Mouse (Mus musculus): ENCODE measurements around the gene Cdh22. TPM values are rescaled to one million over a fixed set of nuclear protein-coding genes. Genes with fewer than 3 reads are reported as not detected.

Cdh22 gene
- polyA plus RNA-seq, 1 experiment from 2014 or later: 0.78 TPM

DNA sequence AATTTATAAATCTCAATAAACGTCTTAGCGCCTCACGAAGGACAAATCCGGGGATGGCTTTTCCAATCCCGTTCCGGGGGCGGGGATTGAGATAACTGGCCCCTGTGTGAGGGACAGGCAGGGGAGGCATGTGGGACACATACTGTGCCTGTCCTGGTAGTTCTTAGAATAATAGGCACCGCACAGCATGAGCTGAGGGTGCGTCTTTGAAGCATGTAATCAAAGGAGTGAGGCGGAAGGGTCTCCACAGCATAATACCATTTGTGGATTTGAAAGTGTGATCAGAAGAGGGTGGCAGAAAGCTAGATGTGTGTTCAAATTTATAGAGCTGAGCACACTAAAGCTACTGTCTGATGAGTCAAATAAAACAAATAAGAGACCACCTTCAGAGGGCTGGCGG is 11.7 kb upstream of the Cdh22 start:
- Histone ChIP-seq H3K9me3 (replicated peaks) (no peaks in the 10 kb centered on the region), H3K9ac (no peak overlapping the region), H3K4me3 (replicated peaks) (no peak overlapping the region), H3K4me2 (no peak overlapping the region), H3K27ac (no peak overlapping the region), H3K4me1 (peaks cover 12% of the 10 kb centered on the region), H3K27me3 (peaks cover 79% of the 10 kb centered on the region), H3K36me3 (no peaks in the 10 kb centered on the region)
- 20% methylated on average over 11 of the region's 11 CpGs for WGBS
- no peak for ATAC-seq (replicated peaks; ENCODE audit: low FRiP score)

GRCm38 (mm10) chr2:165243122-165243720 is 8.6 kb upstream of the Cdh22 start:
- no peak overlapping the region for H3K27ac ChIP-seq
- 7% methylated on average over 11 of the region's 11 CpGs for WGBS
- H3K9ac ChIP-seq: no peak overlapping the region
- peaks cover 26% of the 10 kb centered on the region for H3K4me1 ChIP-seq
- no peak overlapping the region for H3K4me3 ChIP-seq (replicated peaks)
- H3K4me2 ChIP-seq: no peak overlapping the region
- peaks cover 96% of the 10 kb centered on the region for H3K27me3 ChIP-seq
- no peaks in the 10 kb centered on the region for H3K9me3 ChIP-seq (replicated peaks)
- ATAC-seq (replicated peaks; ENCODE audit: low FRiP score): no peak
- no peaks in the 10 kb centered on the region for H3K36me3 ChIP-seq

- H3K4me1 ChIP-seq: peaks cover 26% of the 10 kb centered on the region
- peaks cover 96% of the 10 kb centered on the region for H3K27me3 ChIP-seq
- no peaks in the 10 kb centered on the region for H3K36me3 ChIP-seq
- no peak for ATAC-seq (replicated peaks; ENCODE audit: low FRiP score)
- 3% methylated on average over 13 of the region's 13 CpGs for WGBS
- no peak overlapping the region for H3K4me3 ChIP-seq (replicated peaks)
- H3K4me2 ChIP-seq: no peak overlapping the region
- no peaks in the 10 kb centered on the region for H3K9me3 ChIP-seq (replicated peaks)
- H3K27ac ChIP-seq: no peak overlapping the region
- H3K9ac ChIP-seq: no peak overlapping the region
Observed at GRCm38 (mm10) chr2:165242575-165242974, 7.9 kb upstream of the Cdh22 start.

- no peak for ATAC-seq (replicated peaks; ENCODE audit: low FRiP score)
- no peak overlapping the region for H3K9ac ChIP-seq
- H3K36me3 ChIP-seq: no peaks in the 10 kb centered on the region
- H3K9me3 ChIP-seq (replicated peaks): no peaks in the 10 kb centered on the region
- H3K4me3 ChIP-seq (replicated peaks): no peak overlapping the region
- peaks cover 94% of the 10 kb centered on the region for H3K27me3 ChIP-seq
- WGBS: 60% methylated on average over 7 of the region's 7 CpGs
- H3K4me1 ChIP-seq: peaks cover 30% of the 10 kb centered on the region
- no peak overlapping the region for H3K27ac ChIP-seq
- no peak overlapping the region for H3K4me2 ChIP-seq
Observed at GRCm38 (mm10) chr2:165241786-165242185, 7.1 kb upstream of the Cdh22 start.

GRCm38 (mm10) chr2:165240371-165240770 is 5.7 kb upstream of the Cdh22 start:
- WGBS: 27% methylated on average over 8 of the region's 8 CpGs
- ATAC-seq (replicated peaks; ENCODE audit: low FRiP score): no peak
- no peak overlapping the region for H3K4me3 ChIP-seq (replicated peaks)
- no peak overlapping the region for H3K27ac ChIP-seq
- no peaks in the 10 kb centered on the region for H3K36me3 ChIP-seq
- no peak overlapping the region for H3K9ac ChIP-seq
- peaks cover 44% of the 10 kb centered on the region for H3K4me1 ChIP-seq
- peaks cover 96% of the 10 kb centered on the region for H3K27me3 ChIP-seq
- no peaks in the 10 kb centered on the region for H3K9me3 ChIP-seq (replicated peaks)
- no peak overlapping the region for H3K4me2 ChIP-seq

- H3K4me1 ChIP-seq: peaks cover 51% of the 10 kb centered on the region
- H3K36me3 ChIP-seq: no peaks in the 10 kb centered on the region
- no peak overlapping the region for H3K9ac ChIP-seq
- H3K4me3 ChIP-seq (replicated peaks): no peak overlapping the region
- ATAC-seq (replicated peaks; ENCODE audit: low FRiP score): no peak
- H3K27me3 ChIP-seq: peaks cover 98% of the 10 kb centered on the region
- no peaks in the 10 kb centered on the region for H3K9me3 ChIP-seq (replicated peaks)
- no peak overlapping the region for H3K27ac ChIP-seq
- H3K4me2 ChIP-seq: no peak overlapping the region
- 19% methylated on average over 15 of the region's 15 CpGs for WGBS
Observed at GRCm38 (mm10) chr2:165239533-165240144, 5.0 kb upstream of the Cdh22 start.

DNA sequence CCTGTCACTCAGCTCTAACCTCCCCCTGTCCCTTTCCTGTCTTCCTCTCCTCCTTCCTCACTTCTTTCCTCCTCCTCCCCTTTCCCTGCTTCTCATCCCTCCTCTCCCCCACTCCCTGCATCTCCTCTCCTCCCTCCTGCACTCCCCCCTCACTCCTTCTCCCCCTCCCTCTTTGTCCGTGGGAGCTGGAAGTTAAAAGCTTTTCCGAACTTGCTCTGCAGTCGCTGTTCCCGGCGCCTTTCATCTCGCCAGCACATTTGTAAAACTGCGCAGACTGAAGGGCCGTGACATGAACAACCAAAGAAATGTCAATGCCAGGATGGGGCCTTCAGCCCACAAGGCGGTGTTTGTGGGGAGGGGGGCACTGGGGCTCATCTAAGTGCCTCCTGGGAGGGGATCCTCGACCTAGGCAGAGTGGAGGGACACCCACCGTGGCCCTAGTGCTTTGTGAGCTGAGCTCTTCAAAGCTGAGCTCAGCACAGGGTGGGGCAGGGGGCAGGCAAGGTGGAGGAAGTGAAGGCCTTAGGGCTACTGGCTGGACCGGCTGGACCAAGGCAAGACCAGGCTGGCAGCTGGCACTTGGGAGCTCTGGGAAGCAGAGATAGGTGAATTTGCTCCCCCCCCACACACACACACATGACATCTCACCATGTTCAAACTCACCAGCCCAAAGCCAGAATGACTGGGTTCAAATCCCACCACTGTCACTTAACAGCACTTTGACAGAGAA is 3.9 kb upstream of the Cdh22 start:
- H3K27me3 ChIP-seq: peaks cover 98% of the 10 kb centered on the region
- no peak overlapping the region for H3K4me2 ChIP-seq
- 5% methylated on average over 12 of the region's 12 CpGs for WGBS
- peaks cover 62% of the 10 kb centered on the region for H3K4me1 ChIP-seq
- no peak overlapping the region for H3K9ac ChIP-seq
- no peaks in the 10 kb centered on the region for H3K9me3 ChIP-seq (replicated peaks)
- H3K27ac ChIP-seq: no peak overlapping the region
- no peak for ATAC-seq (replicated peaks; ENCODE audit: low FRiP score)
- no peaks in the 10 kb centered on the region for H3K36me3 ChIP-seq
- no peak overlapping the region for H3K4me3 ChIP-seq (replicated peaks)

DNA sequence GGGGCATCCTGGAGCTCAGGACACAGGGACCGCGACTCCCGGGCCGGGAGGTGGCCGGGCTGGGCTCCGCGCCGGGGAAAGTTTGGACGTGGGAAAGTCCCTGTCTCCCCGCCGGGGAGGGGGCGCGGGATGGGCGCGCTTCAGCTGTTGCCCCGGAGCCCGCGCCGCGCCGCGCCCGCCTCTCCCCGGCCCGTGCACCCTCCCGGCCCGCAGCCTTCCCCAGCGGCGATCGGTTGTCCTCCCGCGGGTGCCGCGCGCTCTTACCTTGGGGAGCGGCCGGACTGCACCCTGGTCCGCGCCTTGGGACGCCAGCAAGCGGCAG is 401 bp downstream of the Cdh22 start:
- peak overlapping the region; percentile 63 for H3K4me3 ChIP-seq (replicated peaks)
- no peaks in the 10 kb centered on the region for H3K9me3 ChIP-seq (replicated peaks)
- H3K36me3 ChIP-seq: no peaks in the 10 kb centered on the region
- H3K27me3 ChIP-seq: peaks cover 98% of the 10 kb centered on the region
- under 1% methylated on average over 40 of the region's 41 CpGs for WGBS
- H3K27ac ChIP-seq: no peak overlapping the region
- peaks cover 47% of the 10 kb centered on the region for H3K4me1 ChIP-seq
- H3K4me2 ChIP-seq: peak overlapping the region; percentile 98
- ATAC-seq (replicated peaks; ENCODE audit: low FRiP score): peak; percentile 40
- peak overlapping the region; percentile 50 for H3K9ac ChIP-seq

DNA sequence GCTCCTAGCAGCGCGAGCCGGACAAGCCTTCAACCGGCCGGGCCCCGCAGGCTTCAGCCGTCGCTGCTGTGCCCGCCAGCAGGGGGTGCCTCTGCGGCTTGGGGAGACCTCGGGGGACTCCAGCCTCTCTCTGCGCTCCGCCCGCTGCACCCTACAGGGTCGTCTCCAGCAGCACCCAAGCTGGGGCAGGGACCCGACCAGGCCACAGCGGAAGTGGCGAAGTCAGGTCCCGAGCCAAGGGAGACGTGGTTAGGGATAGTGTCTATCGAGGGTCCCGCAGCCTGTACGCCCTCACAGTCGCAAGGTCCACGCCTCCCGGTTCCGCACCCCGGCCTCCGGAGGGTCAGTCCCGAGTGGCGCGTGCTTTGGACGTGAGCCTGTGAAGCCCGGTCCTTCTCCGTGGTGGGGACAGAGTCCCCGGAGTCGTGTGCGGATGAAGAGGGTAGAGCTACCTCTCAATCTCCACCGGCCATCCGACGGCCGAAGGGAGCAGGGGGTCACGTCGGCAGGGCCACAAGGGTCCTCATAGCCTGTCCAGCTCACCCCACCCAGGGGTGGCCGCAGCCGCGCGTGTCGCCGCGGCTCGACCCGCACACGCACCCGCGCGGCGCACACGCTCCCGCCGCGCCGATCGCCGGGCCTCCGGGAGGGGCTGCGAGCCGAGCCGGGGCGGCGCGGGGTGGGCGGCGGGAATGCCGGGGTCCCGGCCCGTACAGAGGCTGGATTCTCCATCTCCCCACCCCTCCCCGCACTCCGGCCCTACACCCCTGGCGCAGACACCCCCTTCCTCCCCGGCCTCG is 962 bp downstream of the Cdh22 start:
- H3K4me1 ChIP-seq: peaks cover 46% of the 10 kb centered on the region
- ATAC-seq (replicated peaks; ENCODE audit: low FRiP score): no peak
- peak overlapping the region; percentile 98 for H3K4me2 ChIP-seq
- peaks cover 98% of the 10 kb centered on the region for H3K27me3 ChIP-seq
- no peaks in the 10 kb centered on the region for H3K9me3 ChIP-seq (replicated peaks)
- 1% methylated on average over 77 of the region's 82 CpGs for WGBS
- peak overlapping the region; percentile 50 for H3K9ac ChIP-seq
- no peak overlapping the region for H3K27ac ChIP-seq
- H3K36me3 ChIP-seq: no peaks in the 10 kb centered on the region
- peak overlapping the region; percentile 63 for H3K4me3 ChIP-seq (replicated peaks)

GRCm38 (mm10) chr2:165229050-165229449 is 5.6 kb downstream of the Cdh22 start:
- Histone ChIP-seq H3K9me3 (replicated peaks) (no peaks in the 10 kb centered on the region), H3K4me3 (replicated peaks) (no peak overlapping the region), H3K27me3 (peaks cover 97% of the 10 kb centered on the region), H3K4me2 (no peak overlapping the region), H3K36me3 (no peaks in the 10 kb centered on the region), H3K4me1 (peaks cover 12% of the 10 kb centered on the region), H3K27ac (no peak overlapping the region), H3K9ac (no peak overlapping the region)
- WGBS: 83% methylated on average over 11 of the region's 11 CpGs
- no peak for ATAC-seq (replicated peaks; ENCODE audit: low FRiP score)

GRCm38 (mm10) chr2:165223837-165224236 is 10.8 kb downstream of the Cdh22 start:
- Histone ChIP-seq H3K9ac (no peak overlapping the region), H3K36me3 (no peaks in the 10 kb centered on the region), H3K4me1 (no peaks in the 10 kb centered on the region), H3K9me3 (replicated peaks) (no peaks in the 10 kb centered on the region), H3K4me2 (no peak overlapping the region), H3K27me3 (peaks cover 97% of the 10 kb centered on the region), H3K4me3 (replicated peaks) (no peak overlapping the region), H3K27ac (no peak overlapping the region)
- no peak for ATAC-seq (replicated peaks; ENCODE audit: low FRiP score)
- WGBS: 54% methylated on average over 4 of the region's 4 CpGs

DNA sequence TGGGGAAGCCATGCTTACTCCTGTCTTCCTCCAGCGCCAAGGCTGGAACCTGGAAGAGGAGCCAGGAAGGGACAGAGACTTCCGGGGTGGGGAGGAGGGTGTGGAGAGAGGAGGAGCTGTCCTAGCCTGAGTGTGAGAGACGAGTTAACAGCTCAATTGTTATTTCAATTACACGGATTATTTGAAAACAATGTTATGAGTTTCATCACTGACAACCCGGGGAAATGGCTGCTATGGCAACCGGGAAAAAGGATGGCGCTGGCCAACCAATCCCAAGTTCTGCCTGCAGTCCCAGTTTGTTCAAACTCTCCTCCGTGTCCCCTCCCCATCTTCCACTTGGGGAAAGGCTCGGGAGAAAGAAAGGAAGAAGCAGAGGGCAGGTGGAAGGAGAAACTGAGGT is 12.7 kb downstream of the Cdh22 start:
- no peak overlapping the region for H3K4me2 ChIP-seq
- H3K4me1 ChIP-seq: no peaks in the 10 kb centered on the region
- WGBS: 7% methylated on average over 9 of the region's 9 CpGs
- no peak overlapping the region for H3K9ac ChIP-seq
- ATAC-seq (replicated peaks; ENCODE audit: low FRiP score): no peak
- H3K27ac ChIP-seq: no peak overlapping the region
- H3K9me3 ChIP-seq (replicated peaks): no peaks in the 10 kb centered on the region
- no peak overlapping the region for H3K4me3 ChIP-seq (replicated peaks)
- no peaks in the 10 kb centered on the region for H3K36me3 ChIP-seq
- H3K27me3 ChIP-seq: peaks cover 97% of the 10 kb centered on the region

Measured in kidney, embryonic 15.5 days (tissue).